Mouse (Mus musculus) forelimb bud, embryonic 11.5 days (tissue): ENCODE data around the gene Akap6.

Experiments
- DNase-seq: peaks from one replicate; pipeline ENCODE4 v3.0.0-alpha.2; 2012; ENCODE audit warnings: low read depth, low spot score

Gene Akap6

GRCm38 (mm10) chr12:52904046-52904445 is 204.9 kb downstream of the Akap6 start:
- no peak for DNase-seq

DNA sequence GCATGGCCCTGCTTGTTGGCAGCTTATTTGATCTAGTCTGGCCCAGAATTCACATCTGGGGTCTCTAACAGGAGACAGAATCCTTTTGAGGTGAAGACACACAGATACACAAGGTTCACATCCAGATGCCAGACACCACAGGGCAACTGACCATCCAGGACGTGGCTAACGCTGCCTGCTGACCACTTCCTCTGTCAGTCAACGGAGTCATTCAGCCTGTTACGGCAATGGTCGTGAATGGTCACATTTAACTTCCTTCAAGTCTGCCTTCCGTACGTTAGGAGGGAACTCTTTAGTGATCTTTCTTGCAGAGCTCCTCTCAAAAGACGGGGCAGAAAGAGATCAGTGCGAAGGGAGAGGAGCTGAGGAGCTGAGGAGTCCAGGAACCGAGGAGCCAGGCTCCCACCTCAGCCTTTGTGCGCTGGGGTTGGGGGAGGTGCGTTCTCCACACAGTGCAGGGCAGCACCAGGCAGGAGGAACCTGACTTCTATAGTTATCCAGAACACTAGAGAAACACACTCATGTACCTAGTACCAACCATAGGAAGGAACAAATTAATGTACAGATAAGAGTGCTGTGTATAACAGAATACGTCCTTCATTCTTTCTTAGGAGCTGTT is 209.4 kb downstream of the Akap6 start:
- DNase-seq = no peak

- DNase-seq = no peak
Measured at GRCm38 (mm10) chr12:52910345-52910744, 211.2 kb downstream of the Akap6 start.

GRCm38 (mm10) chr12:52910819-52911218 is 211.6 kb downstream of the Akap6 start:
- DNase-seq = peak; percentile 71

- peak; percentile 60 for DNase-seq
Measured at GRCm38 (mm10) chr12:52918939-52919338, 219.8 kb downstream of the Akap6 start.

GRCm38 (mm10) chr12:52922510-52922909 is 223.3 kb downstream of the Akap6 start:
- no peak for DNase-seq

DNA sequence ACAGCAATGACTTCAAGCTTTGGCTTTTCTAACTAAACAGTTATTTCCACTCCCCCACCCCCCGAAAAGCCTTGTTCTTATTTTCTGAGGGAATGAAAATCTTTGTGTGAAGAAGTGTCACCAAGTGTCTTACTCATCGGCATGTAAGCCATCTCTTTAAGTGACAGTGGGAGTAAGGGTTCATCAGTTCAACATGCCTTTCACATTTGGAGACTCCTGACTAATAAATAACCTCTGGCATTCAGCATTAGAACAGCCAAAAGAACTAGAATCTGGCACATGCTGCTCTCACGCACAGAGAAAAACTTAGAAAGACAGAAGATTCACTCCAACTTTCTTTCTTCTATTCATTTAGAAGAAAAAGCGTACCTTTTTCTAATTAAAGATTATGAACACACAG is 226.3 kb downstream of the Akap6 start:
- DNase-seq = no peak

DNA sequence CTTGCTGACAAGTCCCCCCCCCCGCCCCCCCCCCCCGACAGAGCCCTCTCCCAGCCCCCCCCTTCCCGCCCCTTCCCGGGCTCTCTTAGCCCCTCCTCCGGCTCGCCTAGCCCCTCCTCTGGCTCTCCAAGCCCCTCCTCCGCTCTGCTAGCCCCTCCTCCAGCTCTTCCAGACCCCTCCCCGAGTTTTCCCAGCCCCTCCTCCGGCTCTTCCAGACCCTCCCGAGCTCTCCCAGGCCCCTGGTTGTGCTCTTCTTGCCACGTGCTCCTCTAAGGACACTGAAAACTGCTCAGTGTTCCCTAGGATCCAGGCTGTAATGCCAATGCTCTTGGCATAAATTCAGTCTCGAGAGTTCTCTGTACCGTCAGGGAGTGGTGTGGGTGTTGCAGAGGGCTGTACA is 234.6 kb downstream of the Akap6 start:
- DNase-seq = no peak

- no peak for DNase-seq
Measured at GRCm38 (mm10) chr12:52934989-52935388, 235.8 kb downstream of the Akap6 start.

- no peak for DNase-seq
Measured at GRCm38 (mm10) chr12:52938786-52939185, 239.6 kb downstream of the Akap6 start.

GRCm38 (mm10) chr12:52939324-52939946 is 240.3 kb downstream of the Akap6 start:
- peak; percentile 14 for DNase-seq

- no peak for DNase-seq
Measured at GRCm38 (mm10) chr12:52941941-52942340, 242.8 kb downstream of the Akap6 start.

DNA sequence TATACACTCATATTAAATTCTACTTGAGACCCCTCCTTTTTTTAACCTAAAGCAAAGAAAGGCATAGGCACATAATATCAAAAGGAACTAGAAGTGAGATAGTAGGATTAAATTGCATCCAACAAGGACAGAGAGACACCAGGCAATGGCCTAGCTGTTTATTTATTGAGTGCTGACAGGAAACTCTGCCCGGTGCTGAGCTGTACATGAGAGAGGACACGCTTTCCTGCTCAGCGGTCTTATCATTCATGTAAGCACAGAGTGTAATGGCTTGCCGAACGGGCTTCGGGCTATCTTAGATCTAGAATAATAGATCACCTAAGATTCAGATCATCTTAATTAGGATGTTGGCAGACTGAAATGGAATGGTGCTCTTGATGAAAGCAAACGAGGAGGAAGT is 245.1 kb downstream of the Akap6 start:
- no peak for DNase-seq

DNA sequence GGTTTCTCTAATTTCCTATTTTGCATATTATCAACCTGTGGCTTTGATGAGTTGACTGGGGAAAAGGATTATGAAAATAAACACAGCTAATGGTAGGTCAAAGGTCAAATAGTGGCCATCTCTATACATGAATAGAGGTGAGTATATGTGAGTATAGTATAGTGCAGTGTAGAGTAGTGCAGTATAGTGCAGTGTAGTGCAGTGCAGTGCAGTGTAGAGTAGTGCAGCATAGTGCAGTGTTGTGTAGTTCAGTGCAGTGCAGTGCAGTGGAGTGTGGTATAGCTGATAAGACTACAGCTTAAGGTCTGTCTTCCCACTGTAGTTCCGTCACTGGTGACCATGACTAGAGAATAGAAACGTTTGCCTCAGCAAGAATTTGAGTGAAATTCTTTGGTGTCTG is 245.8 kb downstream of the Akap6 start:
- DNase-seq = no peak

DNA sequence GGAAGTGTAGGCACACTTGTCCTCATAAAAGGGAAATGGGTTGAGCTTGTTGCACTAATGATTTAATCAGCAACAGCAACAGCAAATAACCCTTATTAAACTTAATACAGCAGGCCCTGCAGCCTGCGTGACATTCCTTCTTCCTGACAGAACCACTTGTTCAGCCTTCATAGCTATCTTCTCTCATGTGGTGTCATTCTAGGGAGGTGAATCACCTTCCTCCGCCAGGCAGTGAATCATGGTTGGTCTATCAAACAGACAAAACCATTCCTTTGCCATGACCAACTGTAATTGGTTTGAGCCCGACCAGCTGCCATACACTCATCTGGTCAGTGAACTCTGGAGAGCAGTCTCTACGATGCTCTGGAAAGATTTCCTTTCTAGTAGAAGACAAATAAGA is 251.5 kb downstream of the Akap6 start:
- no peak for DNase-seq

GRCm38 (mm10) chr12:52957587-52957986 is 258.4 kb downstream of the Akap6 start:
- no peak for DNase-seq

DNA sequence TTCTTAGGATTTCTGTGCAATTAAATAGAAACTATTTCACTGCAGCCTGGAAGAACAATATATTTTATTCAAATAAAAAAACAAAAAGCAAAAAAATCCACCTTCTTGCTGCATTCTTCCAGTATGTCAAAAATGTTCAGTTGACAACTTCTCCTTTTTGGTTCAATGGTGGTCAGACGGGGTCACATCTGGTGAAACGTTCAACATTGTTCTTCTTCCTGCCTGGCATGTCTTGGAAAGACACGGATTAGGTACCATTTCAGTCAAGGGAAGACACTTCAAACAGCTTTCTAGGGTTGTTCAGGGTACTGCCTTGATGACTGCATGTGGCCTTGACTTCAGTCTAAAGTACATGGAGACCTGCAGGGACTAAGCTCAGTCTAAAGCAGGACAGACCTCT is 258.8 kb downstream of the Akap6 start:
- no peak for DNase-seq

GRCm38 (mm10) chr12:52991745-52992144 is 292.6 kb downstream of the Akap6 start:
- no peak for DNase-seq

GRCm38 (mm10) chr12:53012336-53012735 is 313.2 kb downstream of the Akap6 start:
- DNase-seq = no peak

- DNase-seq = no peak
Measured at GRCm38 (mm10) chr12:53014539-53014938, 315.4 kb downstream of the Akap6 start.

DNA sequence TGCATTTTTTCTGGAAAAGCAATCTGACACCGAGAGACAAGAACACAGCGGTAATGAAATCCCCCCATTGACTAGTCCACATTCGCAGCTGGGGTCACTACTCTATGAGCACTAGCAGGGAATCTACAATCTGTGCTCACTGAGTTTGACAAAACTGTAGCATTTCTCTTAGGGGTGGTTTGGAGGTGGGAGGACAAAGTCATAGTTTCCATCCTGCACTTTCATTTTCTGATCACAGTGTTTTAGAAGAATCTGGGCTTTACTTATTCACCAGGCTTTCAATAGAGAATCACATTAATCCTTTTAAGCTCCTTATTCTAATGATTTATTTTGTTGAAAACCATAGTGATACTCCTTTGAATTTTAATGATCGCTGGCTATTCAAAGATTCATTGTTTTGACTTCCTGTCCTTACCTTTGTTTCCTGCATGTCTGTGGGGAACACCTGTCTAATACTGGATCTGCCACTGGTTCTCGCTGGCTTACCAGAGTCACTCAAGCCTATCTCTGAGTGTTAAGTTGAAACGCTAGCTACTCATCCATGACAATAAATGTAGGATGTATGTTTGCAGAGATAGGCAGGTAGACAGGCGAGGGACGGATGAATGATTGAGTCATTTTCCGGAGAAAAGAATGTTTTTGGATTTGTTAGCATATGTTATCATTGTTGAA is 325.5 kb downstream of the Akap6 start:
- DNase-seq = no peak

DNA sequence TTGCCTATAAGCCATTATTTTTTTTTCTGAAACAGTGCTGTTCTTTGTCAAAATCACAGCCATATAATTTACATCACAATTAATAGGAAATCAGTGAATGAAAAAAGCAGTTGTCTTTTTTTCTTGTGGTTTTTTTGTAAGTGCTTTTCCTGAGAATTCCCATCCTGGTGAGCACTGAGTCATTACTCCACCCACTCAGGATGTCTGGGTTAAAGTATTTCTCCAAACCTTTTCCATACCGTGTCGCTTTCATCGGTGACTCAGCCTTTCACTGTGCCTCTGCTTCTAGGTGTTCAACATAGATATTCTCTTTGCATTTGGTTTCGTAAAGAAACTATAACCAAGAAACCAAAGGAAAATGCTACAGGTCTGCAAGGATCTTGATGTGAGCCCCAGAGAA is 328.1 kb downstream of the Akap6 start:
- DNase-seq = no peak

- DNase-seq = no peak
Measured at GRCm38 (mm10) chr12:53028926-53029325, 329.7 kb downstream of the Akap6 start.
